Mouse (Mus musculus): Measurements from ENCODE around the gene H2-M1.

Gene H2-M1

GRCm38 (mm10) chr17:36672119-36672518, at the start of gene H2-M1:
Gene H2-M1, minus strand, starts transcription at chr17:36672219.
- no peak for DNase-seq

GRCm38 (mm10) chr17:36697693-36698092, 25.7 kb upstream of the H2-M1 start:
- no peak for DNase-seq

DNA sequence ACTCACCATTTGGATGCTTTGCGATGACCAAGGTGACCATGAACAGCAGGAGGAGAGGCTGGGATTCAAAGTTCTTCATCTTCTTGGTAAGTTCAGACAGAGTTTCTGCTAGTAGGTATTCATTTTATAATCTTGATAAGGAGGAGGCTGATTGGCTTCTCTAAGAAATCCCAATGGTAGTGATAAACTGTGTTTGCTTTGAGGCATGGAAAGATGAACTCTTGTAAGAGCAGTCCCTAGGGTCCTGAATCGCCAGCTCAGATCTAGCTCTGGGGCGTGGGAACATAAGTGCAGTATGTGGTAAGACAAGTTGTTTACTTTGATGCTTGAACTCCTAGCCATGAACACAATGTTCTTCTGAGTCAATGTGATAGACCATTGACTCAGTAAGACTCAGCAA, 29.5 kb downstream of the H2-M1 start, which contains the start of gene H2-M9:
Gene H2-M9 (minus strand): TSS at position 101 of the 400 bp plus-strand sequence.
- no peak for DNase-seq

All from cerebellum, postnatal 14 days (tissue).